Mouse (Mus musculus) lung, postnatal 0 days (tissue): ENCODE measurements at regions not wholly inside any gene's neighbourhood (a gene's known extent, or its start where the extent isn't known, plus 50 kb on each side); places are given as distances from the start of the nearest gene placed in this dataset.

Experiments
- CTCF ChIP-seq: IDR thresholded peaks from 2 replicates; pipeline ENCODE4 v1.5.1; 2016; ENCODE audit warnings: antibody characterized with exemption, mild to moderate bottlenecking
- EP300 ChIP-seq: IDR thresholded peaks from 2 replicates; pipeline ENCODE4 v1.6.1; 2016; ENCODE audit warnings: antibody characterized with exemption, mild to moderate bottlenecking, control low read depth

GRCm38 (mm10) chr7:40831583-40831982 lies 66.5 kb upstream of the Vstm2b start:
- no peak for TF ChIP-seq CTCF
- TF ChIP-seq EP300, result no peak
